Mouse (Mus musculus) embryonic facial prominence, embryonic 10.5 days (tissue): ENCODE results near the gene Rnf31. TPM values are rescaled to one million over a fixed set of nuclear protein-coding genes. Genes with fewer than 3 reads are reported as not detected.

Experiments
- DNase-seq: peaks from one replicate; pipeline ENCODE4 v3.0.0-alpha.2; 2017; ENCODE audit warnings: low spot score
- H3K27ac ChIP-seq: fragments of 300-500 bp; sonication (generic); replicated peaks from 2 replicates; pipeline ENCODE4 v1.5.1; 2016; ENCODE audit warnings: mild to moderate bottlenecking
- H3K27me3 ChIP-seq: fragments of 300-500 bp; sonication (generic); replicated peaks from 2 replicates; pipeline ENCODE4 v1.6.1; 2016; ENCODE audit warnings: low read depth, mild to moderate bottlenecking; ENCODE audit not compliant: poor library complexity, severe bottlenecking
- H3K36me3 ChIP-seq: fragments of 300-500 bp; sonication (generic); replicated peaks from 2 replicates; pipeline ENCODE4 v1.6.1; 2016; ENCODE audit warnings: mild to moderate bottlenecking, moderate library complexity
- H3K4me1 ChIP-seq: fragments of 300-500 bp; sonication (generic); 2 replicates; pipeline ENCODE4 v1.6.1; 2016
- H3K4me3 ChIP-seq: fragments of 300-500 bp; sonication (generic); 2 replicates; pipeline ENCODE4 v1.5.1; 2016; ENCODE audit warnings: mild to moderate bottlenecking, moderate library complexity
- H3K9me3 ChIP-seq: fragments of 300-500 bp; sonication (generic); 2 replicates; pipeline ENCODE4 v1.6.1; 2016; ENCODE audit warnings: mild to moderate bottlenecking
- WGBS: fragments of 180-500 bp; shearing (Covaris S2); methylation state at CpG from one replicate; pipeline ENCODE4 v1.1.7; 2016; 5-methylcytosine and 5-hydroxymethylcytosine counted together
- polyA plus RNA-seq: library from polyadenylated mRNA; unstranded; fragments of >200 nt; fragmentation: Nextera tagmentation; extraction: Ambion mirVana; gene quantifications from 2 replicates; pipeline ENCODE4 v1.2.1, GENCODE M21; 2016

Rnf31 gene
- 18.6 and 21.4 TPM in 2 replicates for polyA plus RNA-seq

- peak within 1 kb of the TSS; percentile 92 for H3K27ac ChIP-seq
- peak; percentile 94 for DNase-seq
- H3K4me1 ChIP-seq, result peaks cover 28% of the 10 kb centered on the region
- H3K9me3 ChIP-seq, result no peaks in the 10 kb centered on the region
- WGBS, result under 1% methylated on average over 33 of the region's 33 CpGs
- peaks cover 60% of the 10 kb centered on the region for H3K36me3 ChIP-seq
- no peaks in the 10 kb centered on the region for H3K27me3 ChIP-seq
- peak within 1 kb of the TSS; percentile 70 for H3K4me3 ChIP-seq
Measured at GRCm38 (mm10) chr14:55591331-55591891, at the start of gene Rnf31. Gene Rnf31 (plus strand): TSS chr14:55591708.

- Histone ChIP-seq H3K4me1 (peaks cover 21% of the 10 kb centered on the region), H3K9me3 (no peaks in the 10 kb centered on the region), H3K4me3 (no peak overlapping the region), H3K27ac (no peak overlapping the region), H3K36me3 (peaks cover 46% of the 10 kb centered on the region), H3K27me3 (0 out of 2 replicates have a peak, but pooled peaks cover 6% of the 10 kb centered on the region)
- no peak for DNase-seq
- WGBS, result 96% methylated on average over 12 of the region's 12 CpGs
Measured at GRCm38 (mm10) chr14:55542268-55542667, 49.2 kb upstream of the Rnf31 start.

GRCm38 (mm10) chr14:55544334-55544733 lies 47.2 kb upstream of the Rnf31 start:
- Histone ChIP-seq H3K4me3 (no peak overlapping the region), H3K27me3 (no peaks in the 10 kb centered on the region), H3K27ac (no peak overlapping the region), H3K9me3 (no peaks in the 10 kb centered on the region), H3K4me1 (peaks cover 21% of the 10 kb centered on the region), H3K36me3 (peaks cover 66% of the 10 kb centered on the region)
- 94% methylated on average over 9 of the region's 9 CpGs for WGBS
- no peak for DNase-seq

- H3K36me3 ChIP-seq, result peaks cover 41% of the 10 kb centered on the region
- DNase-seq, result no peak
- H3K27me3 ChIP-seq, result no peaks in the 10 kb centered on the region
- H3K9me3 ChIP-seq, result no peaks in the 10 kb centered on the region
- no peak overlapping the region for H3K4me3 ChIP-seq
- H3K4me1 ChIP-seq, result no peaks in the 10 kb centered on the region
- WGBS, result 88% methylated on average over 6 of the region's 6 CpGs
- H3K27ac ChIP-seq, result no peak overlapping the region
Measured at GRCm38 (mm10) chr14:55550191-55550590, 41.3 kb upstream of the Rnf31 start.

GRCm38 (mm10) chr14:55551347-55551746 lies 40.2 kb upstream of the Rnf31 start:
- WGBS, result 74% methylated on average over 5 of the region's 5 CpGs
- Histone ChIP-seq H3K9me3 (no peaks in the 10 kb centered on the region), H3K4me1 (no peaks in the 10 kb centered on the region), H3K27ac (no peak overlapping the region), H3K4me3 (no peak overlapping the region), H3K36me3 (peaks cover 31% of the 10 kb centered on the region), H3K27me3 (no peaks in the 10 kb centered on the region)
- no peak for DNase-seq

GRCm38 (mm10) chr14:55551794-55552193 lies 39.7 kb upstream of the Rnf31 start:
- 91% methylated on average over 8 of the region's 8 CpGs for WGBS
- Histone ChIP-seq H3K27me3 (no peaks in the 10 kb centered on the region), H3K27ac (no peak overlapping the region), H3K36me3 (peaks cover 28% of the 10 kb centered on the region), H3K9me3 (no peaks in the 10 kb centered on the region), H3K4me1 (peaks cover under 1% of the 10 kb centered on the region; the same call in 1 of the 2 replicates), H3K4me3 (no peak overlapping the region)
- no peak for DNase-seq

GRCm38 (mm10) chr14:55554635-55555034 lies 36.9 kb upstream of the Rnf31 start:
- DNase-seq, result no peak
- Histone ChIP-seq H3K36me3 (no peaks in the 10 kb centered on the region; the same call in 1 of the 2 replicates), H3K27me3 (no peaks in the 10 kb centered on the region), H3K27ac (no peak overlapping the region), H3K4me1 (peaks cover 10% of the 10 kb centered on the region), H3K4me3 (no peak overlapping the region), H3K9me3 (no peaks in the 10 kb centered on the region)

GRCm38 (mm10) chr14:55555788-55556187 lies 35.7 kb upstream of the Rnf31 start:
- H3K27me3 ChIP-seq, result no peaks in the 10 kb centered on the region
- H3K4me1 ChIP-seq, result peaks cover 10% of the 10 kb centered on the region
- H3K9me3 ChIP-seq, result no peaks in the 10 kb centered on the region
- no peaks in the 10 kb centered on the region for H3K36me3 ChIP-seq
- WGBS, result 81% methylated on average over 3 of the region's 3 CpGs
- no peak for DNase-seq
- no peak overlapping the region for H3K4me3 ChIP-seq
- H3K27ac ChIP-seq, result no peak overlapping the region

GRCm38 (mm10) chr14:55557003-55557402 lies 34.5 kb upstream of the Rnf31 start:
- H3K27ac ChIP-seq, result no peak overlapping the region
- no peaks in the 10 kb centered on the region for H3K9me3 ChIP-seq
- H3K4me1 ChIP-seq, result peaks cover 21% of the 10 kb centered on the region
- H3K36me3 ChIP-seq, result no peaks in the 10 kb centered on the region
- DNase-seq, result peak; percentile 77
- 29% methylated on average over 5 of the region's 5 CpGs for WGBS
- no peaks in the 10 kb centered on the region for H3K27me3 ChIP-seq
- H3K4me3 ChIP-seq, result no peak overlapping the region

- H3K27me3 ChIP-seq, result no peaks in the 10 kb centered on the region
- H3K36me3 ChIP-seq, result no peaks in the 10 kb centered on the region
- peaks cover 26% of the 10 kb centered on the region for H3K4me1 ChIP-seq
- DNase-seq, result no peak
- no peaks in the 10 kb centered on the region for H3K9me3 ChIP-seq
- WGBS, result 87% methylated on average over 3 of the region's 3 CpGs
- no peak overlapping the region for H3K4me3 ChIP-seq
- no peak overlapping the region for H3K27ac ChIP-seq
Measured at GRCm38 (mm10) chr14:55557587-55557986, 33.9 kb upstream of the Rnf31 start.

- Histone ChIP-seq H3K27ac (peak overlapping the region; percentile 95; the same call in 1 of the 2 replicates), H3K36me3 (peaks cover 9% of the 10 kb centered on the region), H3K9me3 (no peaks in the 10 kb centered on the region), H3K4me1 (peaks cover 26% of the 10 kb centered on the region), H3K27me3 (no peaks in the 10 kb centered on the region), H3K4me3 (peak overlapping the region; percentile 79)
- no peak for DNase-seq
- 57% methylated on average over 6 of the region's 6 CpGs for WGBS
Measured at GRCm38 (mm10) chr14:55558740-55559448, 32.6 kb upstream of the Rnf31 start.

- H3K4me3 ChIP-seq, result peak within 1 kb of the TSS; percentile 79
- peaks cover 26% of the 10 kb centered on the region for H3K4me1 ChIP-seq
- H3K27ac ChIP-seq, result peak within 1 kb of the TSS; percentile 95
- no peaks in the 10 kb centered on the region for H3K27me3 ChIP-seq
- H3K9me3 ChIP-seq, result no peaks in the 10 kb centered on the region
- DNase-seq, result peak; percentile 95
- H3K36me3 ChIP-seq, result peaks cover 18% of the 10 kb centered on the region
- under 1% methylated on average over 27 of the region's 27 CpGs for WGBS
Measured at GRCm38 (mm10) chr14:55559799-55560201, 31.7 kb upstream of the Rnf31 start, which contains the start of gene Dcaf11. Gene Dcaf11 (plus strand): TSS chr14:55560006.
